Mouse (Mus musculus) common myeloid progenitor, adult 5-6 weeks (primary cell): Measurements from ENCODE around the gene Gckr. TPM values are rescaled to one million over a fixed set of nuclear protein-coding genes. Genes with fewer than 3 reads are reported as not detected.
"Not testable (repeated sequence)": the region's sequence is repeated elsewhere in the genome, so short reads cannot be mapped to it uniquely, and the experiment has no call there.

Experiments used
- ATAC-seq: replicated peaks from 2 replicates; pipeline ENCODE4 v1.8.0; 2016; ENCODE audit warnings: low read depth, mild to moderate bottlenecking, moderate TSS enrichment, inconsistent platforms; ENCODE audit not compliant: poor library complexity, severe bottlenecking
- total RNA-seq: library from RNA; stranded (forward); fragments of 200-1000, 187-1606 nt; gene quantifications from 2 replicates; pipeline ENCODE4 v1.2.3, GENCODE M21; 2017

The Gckr gene
- total RNA-seq, 1 experiment from 2014 or later, result not detected

- no peak for ATAC-seq
These were observed 5.9 kb upstream of the Gckr start for GRCm38 (mm10) chr5:31291361-31291688.

- no peak for ATAC-seq
These were observed 2.2 kb upstream of the Gckr start for GRCm38 (mm10) chr5:31294964-31295605.

- ATAC-seq, result no peak
These were observed 1.6 kb upstream of the Gckr start, which contains the start of gene Fndc4 for GRCm38 (mm10) chr5:31295606-31296141. Fndc4 (minus strand) TSS chr5:31296080.

- no peak for ATAC-seq
These were observed 738 bp downstream of the Gckr start for GRCm38 (mm10) chr5:31297981-31298380.

- no peak for ATAC-seq
These were observed 1.2 kb downstream of the Gckr start for GRCm38 (mm10) chr5:31298486-31298885.

GRCm38 (mm10) chr5:31301866-31302265 lies 4.6 kb downstream of the Gckr start:
- ATAC-seq, result no peak

DNA sequence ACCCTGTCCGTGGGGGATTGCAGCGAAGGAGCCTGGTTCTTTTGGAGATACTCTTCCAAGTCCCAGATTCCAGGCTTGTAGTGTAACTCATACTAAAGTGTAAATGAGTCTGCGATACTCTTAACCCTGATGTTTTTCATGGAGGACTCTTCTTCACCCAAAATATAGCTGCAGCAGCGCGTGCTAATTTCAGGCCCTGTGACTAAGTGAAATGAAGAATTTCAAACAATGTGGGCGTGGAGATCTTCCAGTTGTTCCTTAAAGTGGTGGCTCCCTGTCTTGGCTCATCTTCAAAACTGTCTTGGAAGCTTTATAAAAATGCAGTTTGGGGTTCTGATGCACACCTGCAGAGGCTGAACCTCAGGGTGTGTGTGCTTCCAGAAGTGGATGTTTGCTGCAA lies 5.8 kb downstream of the Gckr start:
- no peak for ATAC-seq

- ATAC-seq, result no peak
These were observed 15.6 kb downstream of the Gckr start for GRCm38 (mm10) chr5:31312806-31313205.

GRCm38 (mm10) chr5:31322776-31323175 lies 25.5 kb downstream of the Gckr start:
- no peak for ATAC-seq

- no peak for ATAC-seq
These were observed 26.8 kb downstream of the Gckr start for GRCm38 (mm10) chr5:31324085-31324484.

DNA sequence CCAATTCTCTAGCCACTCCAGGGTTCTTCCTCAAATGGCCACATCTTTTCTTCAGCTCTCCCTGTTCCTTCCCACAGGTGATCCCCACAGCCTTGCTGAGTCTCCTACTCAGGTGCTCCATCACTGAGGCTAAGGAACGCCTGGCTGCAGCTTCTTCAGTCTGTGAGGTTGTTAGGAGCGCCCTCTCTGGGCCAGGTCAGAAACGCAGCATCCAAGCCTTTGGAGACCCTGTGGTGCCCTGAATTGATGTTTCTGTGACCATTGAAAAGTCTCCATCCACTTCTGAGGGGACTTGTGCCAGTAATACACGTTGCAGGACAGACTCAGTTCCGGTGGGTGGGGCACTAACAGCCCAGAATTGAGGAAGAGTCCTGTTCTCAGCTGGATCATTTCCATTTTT lies 29.6 kb downstream of the Gckr start:
- 0 out of 2 replicates have a peak, but pooled peaks have one; percentile 29 for ATAC-seq

DNA sequence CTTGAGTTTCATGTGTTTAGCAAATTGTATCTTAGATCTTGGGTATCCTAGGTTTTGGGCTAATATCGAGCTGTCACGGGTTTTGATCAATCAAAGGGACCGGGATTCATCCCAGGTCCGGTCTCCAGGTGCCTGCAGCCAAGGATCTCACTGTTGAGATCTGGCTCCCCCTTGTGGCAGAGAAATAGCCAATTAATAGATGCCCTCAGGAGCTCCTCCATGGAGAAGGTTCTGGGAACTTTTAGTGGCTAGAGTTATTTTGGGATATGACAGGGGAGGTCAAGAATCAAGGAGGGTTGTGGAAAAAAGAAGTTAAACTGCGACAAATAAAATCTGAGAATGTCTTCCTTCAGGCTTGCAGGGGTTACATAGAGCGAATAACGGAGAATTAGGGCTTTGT lies 31.0 kb downstream of the Gckr start:
- ATAC-seq, result peak; percentile 63; the same call in 1 of the 2 replicates

GRCm38 (mm10) chr5:31357586-31357985 lies 60.3 kb downstream of the Gckr start:
- ATAC-seq, result not testable (repeated sequence)

DNA sequence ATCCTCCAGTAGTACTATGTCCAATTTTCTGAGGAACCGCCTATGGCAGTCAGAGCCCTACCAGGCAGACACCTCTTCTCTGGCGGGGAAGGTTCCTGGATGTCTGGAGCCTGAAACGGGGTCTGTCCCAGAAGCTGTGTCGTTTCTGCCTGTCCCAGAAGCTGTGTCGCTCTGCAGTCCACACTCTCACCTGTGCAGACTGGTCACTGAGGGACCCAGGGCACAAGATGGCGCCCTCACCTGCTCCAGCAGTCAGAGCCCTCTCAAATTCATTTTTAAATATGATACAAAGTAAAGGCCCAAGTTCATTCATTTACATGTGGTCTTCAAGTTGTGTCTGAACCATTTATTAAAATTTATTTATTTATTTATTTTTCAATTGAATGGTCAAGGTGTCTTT lies 63.7 kb downstream of the Gckr start:
- ATAC-seq, result no peak

Other genes with a start within 250 kb of the Gckr start
- 49.7 and 66.4 TPM in 2 replicates for gene Atraid, start 249.1 kb upstream of the Gckr start, total RNA-seq
- 4.5 and 5.3 TPM in 2 replicates for gene Slc5a6, start 248.5 kb upstream of the Gckr start, total RNA-seq
- 56.5 and 59.6 TPM in 2 replicates for gene Cad, start 242.7 kb upstream of the Gckr start, total RNA-seq
- not detected in 2 replicates for gene Dnajc5g, start 191.2 kb upstream of the Gckr start, total RNA-seq
- gene Slc30a3, start 189.2 kb upstream of the Gckr start, total RNA-seq, result not detected in 2 replicates
- not detected in 2 replicates for gene Trim54, start 180.7 kb upstream of the Gckr start, total RNA-seq
- not detected in 2 replicates for gene Ucn, start 158.6 kb upstream of the Gckr start, total RNA-seq
- gene Mpv17, start 143.2 kb upstream of the Gckr start, total RNA-seq, result 22.0 TPM in 2 replicates
- gene Gm29609, start 117.5 kb upstream of the Gckr start, total RNA-seq, result 2.5 TPM in 1 of 2 replicates, not detected in the other
- gene Gtf3c2, start 117.3 kb upstream of the Gckr start, total RNA-seq, result 55.5 and 83.8 TPM in 2 replicates
- gene Snx17, start 104.2 kb upstream of the Gckr start, total RNA-seq, result 38.3 and 46.8 TPM in 2 replicates
- gene Eif2b4, start 104.0 kb upstream of the Gckr start, total RNA-seq, result 32.4 and 39.6 TPM in 2 replicates
- 5.8 and 6.5 TPM in 2 replicates for gene Zfp513, start 95.1 kb upstream of the Gckr start, total RNA-seq
- gene Ppm1g, start 76.8 kb upstream of the Gckr start, total RNA-seq, result 208 and 271 TPM in 2 replicates
- 84.4 and 94.5 TPM in 2 replicates for gene Nrbp1, start 56.6 kb upstream of the Gckr start, total RNA-seq
- not detected in 2 replicates for gene Gm9970, start 56.2 kb upstream of the Gckr start, total RNA-seq
- 0.78 and 4.4 TPM in 2 replicates for gene Krtcap3, start 45.8 kb upstream of the Gckr start, total RNA-seq
- gene Ift172, start 6.3 kb upstream of the Gckr start, total RNA-seq, result 32.7 and 48.5 TPM in 2 replicates
- gene Fndc4, start 1.4 kb upstream of the Gckr start, total RNA-seq, result 1.5 TPM in 1 of 2 replicates, not detected in the other
- gene Zfp512, start 155.0 kb downstream of the Gckr start, total RNA-seq, result 32.1 and 52.6 TPM in 2 replicates
- 0.87 TPM in 1 of 2 replicates, not detected in the other for gene 4930548H24Rik, start 188.3 kb downstream of the Gckr start, total RNA-seq
- 19.4 and 37.1 TPM in 2 replicates for gene Gpn1, start 197.3 kb downstream of the Gckr start, total RNA-seq
- gene Slc4a1ap, start 229.6 kb downstream of the Gckr start, total RNA-seq, result 55.9 and 61.4 TPM in 2 replicates
- gene Supt7l, start 230.4 kb downstream of the Gckr start, total RNA-seq, result 21.4 and 24.9 TPM in 2 replicates